Mouse (Mus musculus) cortical plate, adult 2 months (tissue): ENCODE measurements around the gene Anks1b.

ENCODE experiments used
- CTCF ChIP-seq: fragments of 200-500 bp; IDR thresholded peaks from 2 replicates; pipeline ENCODE4 v1.5.1; 2011; ENCODE audit warnings: mild to moderate bottlenecking, control low read depth, low read length; ENCODE audit not compliant: insufficient read depth; ENCODE audit errors: extremely low read depth
- POLR2A ChIP-seq: fragments of 200-500 bp; IDR thresholded peaks from 2 replicates; pipeline ENCODE4 v1.6.1; 2011; ENCODE audit warnings: mild to moderate bottlenecking, low read length, control low read depth; ENCODE audit not compliant: insufficient read depth; ENCODE audit errors: extremely low read depth

GRCm38 (mm10) chr10:89868211-89868610, 5.1 kb upstream of the Anks1b start:
- TF ChIP-seq POLR2A (no peak), CTCF (no peak)
